Mouse (Mus musculus) midbrain, postnatal 0 days (tissue): Measurements from ENCODE around the gene Mad1l1. TPM values are rescaled to one million over a fixed set of nuclear protein-coding genes. Genes with fewer than 3 reads are reported as not detected.
A peak's percentile ranks its signal among the peaks of the same experiment; 100 is the strongest.
"Not testable (repeated sequence)": the region's sequence is repeated elsewhere in the genome, so short reads cannot be mapped to it uniquely, and the experiment has no call there.

Experiments used
- ATAC-seq: fragments of 200-750 bp; cut with Nextera tagmentation; 2 replicates; pipeline ENCODE4 v1.8.0; 2017; ENCODE audit warnings: moderate number of reproducible peaks, mild to moderate bottlenecking, moderate TSS enrichment, moderate library complexity; ENCODE audit not compliant: low FRiP score
- DNase-seq: peaks from one replicate; pipeline ENCODE4 v3.0.0-alpha.2; 2015; ENCODE audit warnings: low spot score
- H3K27ac ChIP-seq: fragments of 300-500 bp; sonication (generic); 2 replicates; pipeline ENCODE4 v1.5.1; 2014; ENCODE audit warnings: low read depth, mild to moderate bottlenecking, low read length, mixed read lengths
- H3K27me3 ChIP-seq: fragments of 300-500 bp; sonication (generic); 2 replicates; pipeline ENCODE4 v1.6.1; 2014; ENCODE audit warnings: low read length, control low read depth, mixed read lengths; ENCODE audit not compliant: insufficient read depth
- H3K36me3 ChIP-seq: fragments of 300-500 bp; sonication (generic); 2 replicates; pipeline ENCODE4 v1.6.1; 2014; ENCODE audit warnings: low read length, control low read depth, mixed read lengths; ENCODE audit not compliant: insufficient read depth
- H3K4me1 ChIP-seq: fragments of 300-500 bp; sonication (generic); 2 replicates; pipeline ENCODE4 v1.6.1; 2014; ENCODE audit warnings: mild to moderate bottlenecking, control low read depth, antibody characterized with exemption, low read length, mixed read lengths; ENCODE audit not compliant: insufficient read depth
- H3K4me2 ChIP-seq: fragments of 300-500 bp; sonication (generic); 2 replicates; pipeline ENCODE4 v1.6.1; 2014; ENCODE audit warnings: low read depth, mild to moderate bottlenecking, low read length, mixed read lengths; ENCODE audit not compliant: poor library complexity, severe bottlenecking
- H3K4me3 ChIP-seq: fragments of 300-500 bp; sonication (generic); 2 replicates; pipeline ENCODE4 v1.5.1; 2014; ENCODE audit warnings: low read depth, mild to moderate bottlenecking, low read length, moderate library complexity
- H3K9ac ChIP-seq: fragments of 300-500 bp; sonication (generic); replicated peaks from 2 replicates; pipeline ENCODE4 v1.6.1; 2014; ENCODE audit warnings: mild to moderate bottlenecking, low read length, moderate library complexity, mixed read lengths; ENCODE audit not compliant: poor library complexity, severe bottlenecking
- H3K9me3 ChIP-seq: fragments of 300-500 bp; sonication (generic); 2 replicates; pipeline ENCODE4 v1.6.1; 2016; ENCODE audit warnings: low read length, control low read depth
- CTCF ChIP-seq: IDR thresholded peaks from 2 replicates; pipeline ENCODE4 v1.5.1; 2016; ENCODE audit warnings: antibody characterized with exemption, mild to moderate bottlenecking
- WGBS: fragments of 180-500 bp; shearing (Covaris S2); extraction: QIAGEN DNeasy Blood & Tissue Kit; methylation state at CpG from one replicate; pipeline ENCODE4 v1.1.7; 2014; 5-methylcytosine and 5-hydroxymethylcytosine counted together
- polyA plus RNA-seq: library from polyadenylated mRNA; unstranded; fragments of >200 nt; fragmentation: Nextera tagmentation; extraction: Ambion mirVana; gene quantifications from 2 replicates; pipeline ENCODE4 v1.2.1, GENCODE M21; 2015
- total RNA-seq: library from RNA; depleted of rRNA; stranded (reverse); fragments of >200 nt; gene quantifications from 2 replicates; pipeline ENCODE4 v1.2.3, GENCODE M21; 2014; rRNA removed

Mad1l1 gene
- total RNA-seq (25.9 and 28.5 TPM in 2 replicates), polyA plus RNA-seq (33.5 and 34.0 TPM in 2 replicates)

DNA sequence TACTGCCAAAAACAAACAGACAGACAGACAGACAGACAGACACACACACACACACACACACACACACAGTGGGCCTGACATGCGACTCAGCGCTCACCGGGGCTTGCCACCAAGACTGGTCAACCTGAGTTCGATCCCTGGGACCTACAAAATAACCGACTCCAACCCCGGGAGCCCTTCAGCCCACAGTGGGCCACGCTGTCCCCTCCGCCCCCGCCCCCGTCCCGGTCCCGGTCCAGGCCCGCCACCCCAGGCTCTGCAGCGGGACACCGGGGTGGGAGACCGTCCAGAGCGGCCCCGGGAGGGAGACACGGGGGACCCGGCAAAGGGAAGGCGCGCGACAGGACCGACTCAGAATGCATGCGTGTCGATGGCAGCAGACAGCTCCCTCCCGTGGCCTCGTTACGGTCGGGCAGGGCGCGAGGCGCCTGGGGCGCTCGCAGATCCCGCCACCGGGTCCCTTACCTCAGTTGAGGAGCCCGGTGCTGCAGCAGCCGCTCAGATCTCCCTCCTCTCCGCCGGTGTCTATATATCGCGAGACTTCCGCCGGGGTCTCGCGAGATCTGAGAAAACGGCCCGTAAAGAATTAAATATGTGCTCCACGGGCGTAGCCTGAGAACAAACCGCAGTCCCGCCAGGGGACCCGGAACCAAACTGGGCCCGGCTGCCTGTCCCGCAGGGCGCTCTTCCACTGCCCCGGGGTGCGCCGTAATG is at the start of gene Mad1l1, which contains the start of gene Nudt1:
Gene Mad1l1, minus strand, starts transcription at position 511 of the 714 bp plus-strand sequence.
Gene Nudt1, plus strand, starts transcription at position 615 of the 714 bp plus-strand sequence.
- peak within 1 kb of the TSS; percentile 66 for H3K4me3 ChIP-seq
- H3K9ac ChIP-seq: peak within 1 kb of the TSS; percentile 99
- no peaks in the 10 kb centered on the region for H3K27me3 ChIP-seq
- peak; percentile 41 for TF ChIP-seq CTCF
- 0 out of 2 replicates have a peak, but pooled peaks cover 4% of the 10 kb centered on the region for H3K4me1 ChIP-seq
- ATAC-seq (peak; percentile 89), DNase-seq (peak; percentile 96)
- H3K27ac ChIP-seq: peak within 1 kb of the TSS; percentile 64
- H3K36me3 ChIP-seq: no peaks in the 10 kb centered on the region
- no peaks in the 10 kb centered on the region for H3K9me3 ChIP-seq
- H3K4me2 ChIP-seq: peak within 1 kb of the TSS; percentile 92
- WGBS: under 1% methylated on average over 58 of the region's 60 CpGs

DNA sequence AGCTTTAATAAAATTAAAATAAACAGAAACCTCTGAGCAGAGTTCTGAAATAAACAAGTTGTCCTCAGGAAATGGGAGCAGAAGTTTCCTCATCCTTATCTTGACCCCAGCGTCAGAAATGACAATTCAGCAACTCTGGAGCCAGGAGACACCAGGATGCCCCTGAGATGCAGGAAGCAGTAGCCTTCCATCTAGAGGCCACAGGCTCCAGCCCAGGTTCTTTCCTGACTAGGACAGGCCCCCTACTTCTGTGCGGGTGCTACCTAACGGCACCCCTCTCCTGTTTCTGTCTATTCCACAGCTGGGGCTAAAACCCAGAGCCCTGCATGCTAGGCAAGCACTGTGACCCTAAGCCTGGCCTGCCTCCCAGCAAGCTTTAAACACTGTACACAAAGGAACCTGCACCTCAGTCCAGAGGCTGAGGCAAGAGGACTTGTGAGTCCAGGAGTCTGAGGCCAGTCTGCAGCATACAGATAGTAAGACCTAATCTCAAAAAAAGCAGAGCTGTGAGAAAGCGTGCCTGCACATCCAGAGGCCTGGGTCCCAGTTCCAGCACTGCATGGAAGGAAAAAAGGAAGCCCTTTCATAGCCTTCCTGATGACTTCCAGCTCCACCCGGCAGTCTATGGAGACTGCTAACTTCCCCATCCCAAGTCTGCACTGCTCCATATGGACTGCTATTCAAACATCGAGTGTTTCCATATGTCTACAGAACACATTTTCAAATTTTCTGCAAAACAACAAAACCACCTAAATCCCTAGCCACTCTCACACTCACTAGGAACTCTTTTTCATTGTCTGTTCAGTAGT is 49.3 kb upstream of the Mad1l1 start:
- WGBS: 87% methylated on average over 6 of the region's 6 CpGs
- H3K27me3 ChIP-seq: no peaks in the 10 kb centered on the region
- no peaks in the 10 kb centered on the region for H3K36me3 ChIP-seq
- DNase-seq (no peak), ATAC-seq (no peak)
- no peak overlapping the region for H3K9ac ChIP-seq
- H3K4me2 ChIP-seq: no peak overlapping the region
- no peak overlapping the region for H3K27ac ChIP-seq
- H3K9me3 ChIP-seq: no peaks in the 10 kb centered on the region
- H3K4me3 ChIP-seq: no peak overlapping the region
- TF ChIP-seq CTCF: no peak
- no peaks in the 10 kb centered on the region for H3K4me1 ChIP-seq

DNA sequence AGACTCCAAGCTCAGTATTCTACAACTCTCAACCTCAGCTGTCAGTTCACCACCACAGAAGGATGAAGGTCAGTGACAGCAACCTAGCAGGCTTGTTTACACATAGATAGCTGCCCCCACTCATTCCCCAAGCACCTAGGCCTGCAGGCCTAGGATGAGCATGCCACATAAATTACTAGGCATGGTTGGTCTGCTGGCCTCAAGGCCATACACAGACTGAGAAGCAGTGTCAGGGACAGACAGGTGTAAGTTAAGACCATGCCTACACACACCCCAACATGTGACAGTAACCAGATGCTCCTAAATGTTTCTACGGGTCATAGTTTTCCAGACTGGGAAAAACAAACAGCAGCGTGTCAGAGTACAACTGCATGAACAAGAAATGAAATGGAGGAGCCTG is 48.1 kb upstream of the Mad1l1 start:
- Histone ChIP-seq H3K27me3 (no peaks in the 10 kb centered on the region), H3K27ac (no peak overlapping the region), H3K4me1 (no peaks in the 10 kb centered on the region), H3K4me3 (no peak overlapping the region), H3K9ac (no peak overlapping the region), H3K4me2 (no peak overlapping the region), H3K9me3 (no peaks in the 10 kb centered on the region), H3K36me3 (no peaks in the 10 kb centered on the region)
- no peak for TF ChIP-seq CTCF
- ATAC-seq: no peak
- DNase-seq: no peak
- 91% methylated on average over 2 of the region's 2 CpGs for WGBS

DNA sequence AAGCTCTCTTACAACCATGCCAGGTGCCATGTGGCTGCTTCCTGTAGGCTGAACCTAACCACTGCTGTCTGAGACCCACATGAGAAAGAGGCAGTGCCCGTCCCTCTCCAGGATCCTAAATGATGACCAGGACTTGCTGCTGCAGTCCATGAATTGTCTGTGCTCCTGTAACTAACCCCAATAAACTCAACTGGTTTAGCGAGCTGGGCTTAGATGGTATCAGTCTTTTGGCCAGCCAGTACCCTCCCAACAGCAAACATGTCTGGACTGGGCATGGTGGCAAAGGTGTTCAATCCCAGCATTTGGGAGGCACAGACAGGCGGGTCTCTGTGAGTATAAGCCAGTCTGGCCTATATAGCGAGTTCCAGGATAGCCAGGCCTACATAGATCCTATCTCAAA is 47.6 kb upstream of the Mad1l1 start:
- H3K27ac ChIP-seq: no peak overlapping the region
- no peaks in the 10 kb centered on the region for H3K36me3 ChIP-seq
- no peak for DNase-seq
- H3K27me3 ChIP-seq: no peaks in the 10 kb centered on the region
- ATAC-seq: no peak
- H3K9me3 ChIP-seq: no peaks in the 10 kb centered on the region
- H3K4me3 ChIP-seq: no peak overlapping the region
- H3K4me2 ChIP-seq: no peak overlapping the region
- WGBS: 95% methylated on average over 4 of the region's 4 CpGs
- no peaks in the 10 kb centered on the region for H3K4me1 ChIP-seq
- H3K9ac ChIP-seq: no peak overlapping the region
- TF ChIP-seq CTCF: no peak

- H3K36me3 ChIP-seq, H3K4me3 ChIP-seq, H3K27ac ChIP-seq, H3K27me3 ChIP-seq, H3K9ac ChIP-seq, ATAC-seq, DNase-seq, H3K4me2 ChIP-seq, H3K9me3 ChIP-seq, H3K4me1 ChIP-seq: not testable (repeated sequence)
- 78% methylated on average over 2 of the region's 2 CpGs for WGBS
These were observed 46.8 kb upstream of the Mad1l1 start for GRCm38 (mm10) chr5:140368126-140368525.

DNA sequence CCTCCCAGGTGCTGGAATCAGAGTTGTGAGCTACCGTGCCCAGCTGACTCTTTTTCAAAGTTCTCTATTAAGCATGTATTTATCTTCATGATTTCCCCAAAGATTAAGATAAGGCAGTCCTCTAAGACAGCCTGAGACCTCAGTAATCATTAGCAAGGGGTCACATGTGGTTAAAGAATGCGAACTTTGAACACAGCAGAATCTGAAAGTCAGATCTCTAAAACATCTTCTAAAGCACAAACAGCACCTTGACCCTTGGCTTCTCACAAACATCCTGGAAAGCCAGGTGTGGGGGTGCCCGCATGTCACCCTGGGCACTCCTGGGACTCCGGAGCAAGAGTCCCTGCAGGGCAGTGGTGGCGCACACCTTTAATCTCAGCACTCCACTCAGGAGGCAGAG is 43.1 kb upstream of the Mad1l1 start:
- Histone ChIP-seq H3K4me1 (no peaks in the 10 kb centered on the region), H3K9me3 (no peaks in the 10 kb centered on the region), H3K9ac (no peak overlapping the region), H3K27me3 (no peaks in the 10 kb centered on the region), H3K36me3 (peaks cover 7% of the 10 kb centered on the region; the same call in 1 of the 2 replicates), H3K4me3 (no peak overlapping the region), H3K27ac (no peak overlapping the region), H3K4me2 (no peak overlapping the region)
- no peak for TF ChIP-seq CTCF
- WGBS: 96% methylated on average over 5 of the region's 5 CpGs
- DNase-seq: no peak
- ATAC-seq: no peak
